Mouse (Mus musculus): Measurements from ENCODE around the gene Tc2n.

GRCm38 (mm10) chr12:101740486-101740885 is 22.2 kb upstream of the Tc2n start:
- no peak for TF ChIP-seq CTCF (IDR thresholded peaks at IDR 0.05; ENCODE audit: low read depth)
- TF ChIP-seq EP300 (IDR thresholded peaks at IDR 0.05; ENCODE audit: low read depth) = no peak

Measured in liver, postnatal 0 days (tissue).